Mouse (Mus musculus): Measurements from ENCODE around the gene Fam71e2.
"Not testable (repeated sequence)": the region's sequence is repeated elsewhere in the genome, so short reads cannot be mapped to it uniquely, and the experiment has no call there.

Fam71e2 gene

DNA sequence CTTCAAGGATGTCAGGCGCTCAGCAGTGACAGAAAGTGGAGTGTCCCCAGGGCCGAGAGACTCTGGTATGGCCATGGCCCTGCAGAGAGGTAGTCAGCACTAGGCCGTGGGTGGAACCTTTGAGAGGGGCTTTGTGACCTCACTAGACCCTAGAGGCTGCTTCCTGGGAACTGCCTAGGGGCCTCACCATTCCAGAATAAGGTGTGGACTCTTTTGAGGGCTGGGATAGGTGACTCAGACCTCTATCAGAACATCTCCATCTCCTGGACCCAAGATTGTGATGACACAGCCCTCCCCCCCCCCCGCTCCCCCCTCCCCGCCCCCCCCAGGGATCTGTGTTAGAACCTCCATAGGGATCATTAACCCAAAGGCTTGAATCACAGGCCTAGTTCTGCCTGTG is at the start of gene Fam71e2:
TSS of gene Fam71e2 (minus strand) at position 101 of the 400 bp plus-strand sequence.
- DNase-seq: no peak

DNA sequence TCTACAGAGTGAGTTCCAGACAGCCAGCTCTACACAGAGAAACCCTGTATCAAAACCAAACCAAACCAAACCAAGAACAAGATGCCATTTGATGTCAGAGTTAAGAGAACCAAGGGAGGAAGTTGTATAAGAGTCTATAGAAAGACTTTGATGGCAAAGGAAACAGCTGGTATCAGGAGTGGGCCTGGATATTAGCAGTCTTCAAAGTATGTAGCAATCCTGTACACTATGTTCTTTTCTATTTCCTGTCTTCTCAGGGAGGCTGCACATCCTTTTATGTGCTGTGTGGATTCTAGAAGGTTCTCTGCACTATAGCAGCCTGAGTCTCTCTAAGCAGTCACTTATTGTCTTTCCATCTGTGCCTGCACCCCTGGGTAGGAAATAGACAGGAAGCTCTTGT is 45.5 kb upstream of the Fam71e2 start:
- no peak for DNase-seq

DNA sequence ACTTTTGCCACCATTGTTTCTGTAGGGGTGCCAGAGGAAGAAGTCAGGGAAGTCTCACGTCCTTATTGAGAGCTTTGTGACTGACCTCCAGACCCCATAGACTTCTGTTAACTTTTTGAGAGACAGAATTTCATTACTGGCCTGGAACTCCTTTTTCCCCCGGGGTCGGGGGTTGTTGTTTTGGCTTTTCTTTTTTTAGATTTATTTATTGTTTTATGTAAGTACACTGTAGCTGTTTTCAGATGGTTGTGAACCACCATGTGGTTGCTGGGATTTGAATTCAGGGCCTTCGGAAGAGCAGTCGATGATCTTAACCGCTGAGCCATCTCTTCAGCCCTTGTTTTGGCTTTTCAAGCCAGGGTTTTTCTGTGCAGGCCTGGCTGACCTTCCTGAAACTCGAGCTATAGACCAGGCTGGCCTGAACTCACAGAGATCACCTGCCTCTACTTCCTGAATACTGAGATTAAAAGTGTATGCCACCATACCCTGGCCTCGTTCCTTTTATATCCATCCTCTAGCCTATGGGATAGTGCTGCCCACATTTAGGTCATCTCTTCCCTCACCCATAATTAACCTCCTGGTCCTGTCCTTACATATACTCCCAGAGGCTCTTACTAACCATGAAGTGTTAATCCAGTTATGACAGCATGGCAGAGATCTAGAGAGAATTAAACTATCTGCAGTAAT is 42.1 kb upstream of the Fam71e2 start:
- no peak for DNase-seq

DNA sequence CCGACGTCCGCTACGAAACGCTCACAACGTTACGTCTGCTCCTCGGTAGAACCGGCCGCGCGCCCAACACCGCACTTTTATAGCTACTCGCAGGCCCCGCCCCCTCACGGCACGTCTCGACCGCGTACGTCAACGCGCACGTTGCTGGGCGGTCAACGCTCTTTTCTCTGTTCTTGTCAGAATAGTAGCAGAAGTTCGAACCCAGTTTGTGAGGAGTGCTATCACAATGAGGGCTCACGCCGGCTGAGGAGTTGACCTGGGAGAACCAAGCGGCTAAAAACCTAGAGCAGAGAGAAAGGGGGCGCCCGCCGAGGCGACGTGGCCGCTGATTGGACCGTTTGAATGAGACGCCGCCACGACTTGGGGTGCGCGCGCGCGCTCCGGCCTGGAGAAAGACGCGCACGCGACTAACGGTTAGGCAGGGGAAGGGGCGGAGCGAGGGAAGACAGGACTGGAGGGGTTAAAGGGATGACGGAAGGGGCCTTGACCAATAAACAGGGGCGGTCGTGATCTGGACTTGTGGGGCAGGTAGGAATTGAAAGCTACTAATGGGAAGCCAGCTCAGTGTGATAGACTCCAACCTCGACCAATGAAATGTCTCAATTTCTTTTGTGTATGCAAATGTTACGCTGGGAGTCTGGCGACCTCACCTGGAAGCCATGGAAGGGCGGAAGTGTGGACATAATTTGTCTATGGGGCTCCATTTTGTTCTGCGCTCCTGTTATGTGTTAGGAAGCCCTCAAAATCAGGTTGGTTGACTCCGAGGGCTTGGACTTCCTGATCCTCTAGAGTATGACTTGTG is 41.4 kb upstream of the Fam71e2 start, which contains the start of gene Ube2s:
TSS of gene Ube2s (minus strand) at position 288 of the 802 bp plus-strand sequence.
- DNase-seq: peak; percentile 99

DNA sequence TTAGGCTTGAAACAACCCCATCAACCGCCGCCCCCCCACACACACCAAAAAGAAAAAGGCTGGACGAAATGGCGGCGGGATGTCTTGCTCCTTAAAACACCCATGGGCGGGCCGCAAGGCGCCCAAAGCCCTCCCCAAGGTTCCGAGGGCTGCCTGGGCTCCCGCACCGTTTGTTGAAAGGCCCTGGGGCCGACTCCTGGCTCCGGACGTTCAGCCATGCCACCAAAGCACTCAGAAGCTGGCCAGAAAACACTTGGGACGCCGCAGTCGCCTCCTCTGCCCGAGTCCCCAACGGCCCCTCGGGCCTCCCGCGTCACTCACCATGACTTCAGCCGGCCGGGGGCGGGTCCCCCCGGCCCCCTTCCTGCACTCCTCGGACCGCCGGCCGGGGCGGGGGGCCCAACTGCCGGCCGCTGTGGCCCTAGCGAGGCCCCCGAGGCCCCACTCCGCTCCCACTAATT is 40.8 kb upstream of the Fam71e2 start:
- no peak for DNase-seq

DNA sequence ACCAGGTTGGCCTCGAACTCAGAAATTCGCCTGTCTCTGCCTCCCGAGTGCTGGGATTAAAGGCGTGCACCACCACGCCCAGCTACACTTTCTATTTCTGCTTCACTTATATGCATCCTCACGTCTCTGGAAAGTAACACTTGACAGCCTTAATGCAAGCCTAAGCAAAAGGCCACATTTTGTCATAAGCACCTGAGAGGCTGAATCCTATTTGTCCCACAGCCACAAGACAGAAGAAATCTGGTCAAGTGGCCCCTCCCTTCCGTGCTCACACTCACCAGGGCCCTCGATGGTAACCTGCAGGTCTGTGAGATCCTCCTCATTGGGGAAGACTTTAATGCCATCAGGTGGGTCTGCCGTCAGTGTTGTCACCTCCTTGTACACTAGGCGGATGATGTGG is 40.0 kb upstream of the Fam71e2 start:
- not testable (repeated sequence) for DNase-seq

DNA sequence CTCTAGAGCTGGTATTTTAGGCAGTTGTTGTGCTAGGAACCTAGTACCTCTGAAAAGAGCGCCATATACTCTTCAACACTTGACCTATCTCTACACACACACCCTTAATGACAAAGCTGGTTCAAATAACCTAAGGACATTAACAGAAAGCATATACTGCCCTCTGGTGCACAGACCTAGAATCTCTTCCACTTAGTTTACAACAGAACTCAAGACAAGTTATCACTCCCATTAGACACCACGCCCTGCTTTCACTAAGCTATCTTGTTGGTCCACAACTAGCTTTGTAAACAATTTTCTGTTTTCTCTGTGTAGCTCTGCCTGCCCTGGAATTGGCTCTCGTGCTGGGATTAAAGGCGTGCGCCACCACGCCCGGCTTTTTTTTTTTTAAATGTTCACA is 35.6 kb upstream of the Fam71e2 start:
- peak in 1 of 2 experiments; percentile 23 for DNase-seq

DNA sequence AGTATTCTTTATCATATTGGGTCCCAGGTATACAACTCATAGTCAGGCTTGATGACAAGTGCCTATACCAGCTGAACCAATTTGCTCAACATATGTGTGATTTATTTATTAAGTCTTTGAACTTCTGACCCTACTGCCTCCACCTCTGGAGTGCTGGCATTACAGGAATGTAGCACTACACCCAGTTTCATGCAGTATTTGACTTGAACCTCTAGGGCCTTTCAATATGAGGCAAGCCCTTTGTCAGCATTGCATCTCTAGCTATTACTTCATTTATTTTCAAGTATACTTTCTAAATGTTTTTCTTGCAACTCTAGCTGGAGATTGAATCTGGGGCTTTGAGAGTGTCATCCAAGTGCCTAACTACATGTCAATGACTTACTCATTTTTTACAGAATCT is 31.1 kb upstream of the Fam71e2 start:
- DNase-seq: no peak

DNA sequence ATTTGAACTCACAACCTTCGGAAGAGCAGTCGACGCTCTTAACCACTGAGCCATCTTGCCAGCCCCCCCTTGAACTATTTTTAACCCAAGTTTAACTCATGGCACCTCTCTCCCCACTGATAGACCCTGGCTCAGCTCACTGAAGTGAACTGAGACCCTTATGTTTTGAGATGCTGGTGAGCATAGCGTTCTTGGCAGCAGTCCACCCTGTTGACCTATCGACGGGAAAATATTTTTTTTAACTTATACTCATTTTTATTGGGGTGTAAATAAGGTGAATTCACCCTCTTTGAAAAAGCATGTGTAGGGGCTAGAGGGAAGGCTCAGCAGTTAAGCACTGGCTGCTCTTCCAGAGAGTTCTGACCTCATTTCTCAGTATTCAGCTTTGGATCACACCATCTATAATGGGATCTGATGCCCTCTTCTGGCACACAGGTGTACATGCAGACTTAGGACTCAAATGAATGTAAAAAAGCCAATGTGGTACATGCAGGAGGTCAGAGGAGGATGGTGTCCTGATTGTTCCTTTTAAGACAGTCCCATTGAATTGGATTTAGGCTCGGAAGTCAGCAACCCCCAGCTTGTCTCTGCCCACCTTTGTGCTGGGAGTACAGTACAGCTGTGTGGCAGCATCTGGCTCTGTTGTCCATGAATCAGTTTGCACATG is 24.8 kb upstream of the Fam71e2 start:
- DNase-seq: peak in 1 of 2 experiments; percentile 32

DNA sequence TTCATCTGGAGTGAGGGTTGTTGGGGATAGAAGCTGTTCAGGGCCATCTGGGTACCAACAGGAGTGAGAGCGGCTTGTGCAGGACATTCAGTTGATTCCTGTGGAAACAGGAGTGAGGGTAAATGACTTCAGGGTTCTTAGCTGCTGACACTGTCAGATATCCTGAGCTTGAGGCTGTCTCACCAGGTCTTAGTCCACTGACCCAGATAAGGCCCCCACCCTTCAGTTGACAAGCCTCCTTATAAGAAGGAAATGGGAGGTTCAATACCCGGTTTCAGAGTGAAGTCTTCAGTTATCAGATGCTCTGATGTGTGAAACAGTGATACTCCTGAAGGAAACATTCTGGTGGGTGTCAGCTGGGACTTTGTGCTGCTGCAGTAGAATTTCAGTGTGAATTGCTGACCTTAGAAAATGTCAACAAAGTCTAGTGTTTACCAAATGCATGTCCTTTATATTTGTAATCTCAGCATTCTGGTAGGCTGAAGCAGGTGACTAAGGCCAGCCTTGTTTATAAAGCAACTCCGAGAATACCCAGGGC is 23.6 kb upstream of the Fam71e2 start:
- no peak for DNase-seq

DNA sequence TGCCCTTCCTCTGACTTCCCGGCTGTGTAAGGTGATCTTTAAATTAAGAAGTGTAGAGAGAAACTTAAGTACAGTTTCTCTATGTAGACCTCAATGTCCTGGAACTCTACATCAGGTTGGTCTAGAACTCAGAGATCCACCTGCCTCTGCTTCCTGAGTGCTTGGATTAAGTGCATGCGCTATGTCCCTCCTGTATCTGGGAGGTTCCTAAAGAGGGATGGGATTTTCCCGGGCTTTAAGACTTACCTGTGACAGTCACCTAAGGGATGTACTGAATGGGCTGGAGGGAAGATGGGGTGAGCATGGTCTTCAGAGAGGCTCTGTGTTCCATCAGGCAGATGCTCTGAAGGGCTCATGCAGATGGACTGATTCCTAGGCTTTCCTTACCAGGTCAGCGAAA is 22.6 kb upstream of the Fam71e2 start:
- no peak for DNase-seq

DNA sequence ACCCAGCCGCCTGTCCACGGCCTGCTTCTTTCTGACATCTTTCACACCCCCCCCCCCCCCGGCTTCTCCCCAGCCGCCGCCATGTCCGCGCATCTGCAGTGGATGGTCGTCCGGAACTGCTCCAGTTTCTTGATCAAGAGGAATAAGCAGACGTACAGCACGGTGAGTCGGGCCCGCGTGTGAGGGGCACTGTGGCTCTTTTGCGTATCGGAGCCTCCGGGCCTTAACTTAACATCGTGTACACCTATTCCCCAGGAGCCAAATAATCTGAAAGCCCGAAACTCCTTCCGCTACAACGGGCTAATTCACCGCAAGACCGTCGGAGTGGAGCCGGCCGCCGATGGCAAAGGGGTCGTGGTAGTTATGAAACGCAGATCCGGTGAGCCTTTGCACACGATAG is 22.1 kb upstream of the Fam71e2 start:
- peak in 1 of 2 experiments; percentile 29 for DNase-seq

DNA sequence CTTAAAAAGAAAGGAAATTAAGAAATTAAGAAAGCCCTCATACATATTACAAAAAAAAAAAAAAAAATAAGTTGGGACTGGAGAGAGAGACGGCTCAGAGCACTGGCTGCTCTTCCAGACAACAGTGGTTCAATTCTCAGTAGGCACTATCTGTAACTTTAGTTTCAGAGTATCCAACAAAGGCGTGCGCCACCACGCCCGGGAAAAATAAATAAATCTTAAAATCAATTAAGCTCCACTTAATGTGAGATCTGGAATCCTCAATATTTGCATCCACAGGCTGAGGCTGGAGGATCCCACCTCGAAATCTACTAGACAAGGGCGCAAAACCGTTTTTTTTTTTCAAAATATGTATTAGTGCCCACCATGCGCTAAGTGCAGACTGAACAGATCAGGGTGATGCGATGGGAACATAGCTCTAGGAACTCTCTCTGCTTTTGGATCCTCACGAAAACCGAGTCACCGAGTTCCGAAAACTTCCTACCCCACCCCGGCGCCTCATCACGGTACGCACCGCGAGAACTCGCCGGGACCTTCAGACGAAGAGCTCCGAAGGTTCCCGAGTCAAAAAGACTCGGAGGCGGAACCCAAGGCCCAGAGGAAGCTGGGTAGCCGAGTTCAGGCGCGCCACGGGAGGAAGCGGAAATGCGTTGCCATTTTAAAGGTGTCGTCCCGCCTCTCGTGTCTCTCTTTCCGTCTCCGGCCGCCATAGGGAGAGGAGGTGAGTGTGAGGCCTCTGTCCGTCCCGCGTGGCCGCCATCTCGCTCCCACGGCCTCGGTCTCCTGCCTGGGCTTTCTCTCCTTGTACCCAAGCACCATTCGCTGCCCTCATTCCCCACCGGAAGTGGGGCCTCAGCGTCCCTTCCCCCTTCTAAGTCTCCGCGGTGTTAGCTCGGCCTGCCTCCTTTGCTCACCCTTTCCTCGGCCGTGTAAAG is 21.4 kb upstream of the Fam71e2 start, which contains the start of gene Rpl28:
TSS of gene Rpl28 (plus strand) at position 597 of the 935 bp plus-strand sequence.
- DNase-seq: peak; percentile 95 to 97

DNA sequence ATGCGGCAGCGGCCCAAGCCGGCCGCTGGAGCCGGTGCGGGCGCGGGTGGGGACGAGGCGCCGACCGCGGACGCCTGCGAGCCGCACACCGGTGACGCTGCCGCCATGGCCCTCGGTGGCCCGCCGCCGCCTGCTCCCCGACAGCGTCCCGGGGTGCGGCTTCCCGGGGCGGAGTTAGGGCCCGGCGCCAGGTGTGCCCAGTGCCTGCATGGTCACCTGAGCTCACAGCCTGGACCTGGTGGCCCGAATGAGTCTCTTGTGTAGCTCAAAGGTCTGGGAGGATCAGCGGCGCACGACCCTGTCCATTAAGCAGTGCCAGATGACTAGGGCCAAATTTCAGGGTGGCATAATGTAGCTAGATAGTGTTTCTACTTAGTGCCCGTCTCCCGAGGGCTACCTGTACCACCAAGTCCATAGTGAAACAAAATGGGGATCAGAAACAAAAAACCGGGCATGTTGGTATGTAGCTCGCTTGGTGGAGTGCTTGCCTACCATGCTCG is 18.4 kb upstream of the Fam71e2 start, which contains the start of gene Tmem238:
TSS of gene Tmem238 (minus strand) at position 221 of the 500 bp plus-strand sequence.
- DNase-seq: peak; percentile 71 to 81

DNA sequence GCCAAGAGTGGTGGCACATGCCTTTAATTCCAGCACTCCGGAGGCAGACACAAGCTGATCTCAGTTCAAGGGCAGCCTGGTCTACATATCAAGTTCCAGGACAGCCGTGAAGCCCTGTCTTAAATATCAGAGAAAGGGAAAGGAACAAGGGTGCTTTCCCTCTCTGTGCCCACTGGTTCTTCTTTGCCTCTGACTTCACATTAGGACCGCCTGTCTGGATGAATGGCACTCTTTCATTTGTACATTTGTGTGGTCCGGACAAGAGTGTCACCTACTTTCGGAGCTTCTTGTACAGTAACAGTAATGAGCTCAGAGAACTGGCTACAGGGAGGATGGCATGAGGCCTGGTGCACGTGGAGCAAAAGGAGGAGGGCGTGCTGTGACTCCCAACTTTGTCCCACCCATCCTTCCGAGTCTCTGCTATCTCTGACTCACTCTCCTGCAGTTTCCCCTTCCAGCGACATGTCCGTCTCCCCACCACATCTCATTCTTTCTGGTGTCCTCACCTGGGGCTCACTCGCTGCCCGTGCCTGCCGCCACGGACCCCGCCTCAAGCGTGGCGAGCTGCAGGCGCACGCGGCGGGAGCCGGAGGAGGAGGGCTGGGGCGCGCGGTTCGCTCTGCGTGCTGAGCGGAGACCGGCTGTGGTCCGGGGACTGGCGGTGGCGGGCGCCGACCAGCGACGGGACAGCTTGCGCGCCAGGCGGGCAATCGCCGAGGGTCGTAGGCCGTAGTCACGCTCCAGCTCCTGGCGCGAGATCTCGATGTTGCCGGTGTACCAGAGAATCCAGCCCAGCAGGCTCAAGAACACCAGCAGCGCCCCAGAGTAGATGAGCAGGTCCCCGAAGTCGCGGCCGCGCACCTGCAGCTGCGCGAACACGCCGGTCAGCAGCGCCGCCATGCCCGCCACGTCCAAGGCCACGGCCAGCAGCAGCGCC is 17.7 kb upstream of the Fam71e2 start:
- peak; percentile 78 to 87 for DNase-seq

DNA sequence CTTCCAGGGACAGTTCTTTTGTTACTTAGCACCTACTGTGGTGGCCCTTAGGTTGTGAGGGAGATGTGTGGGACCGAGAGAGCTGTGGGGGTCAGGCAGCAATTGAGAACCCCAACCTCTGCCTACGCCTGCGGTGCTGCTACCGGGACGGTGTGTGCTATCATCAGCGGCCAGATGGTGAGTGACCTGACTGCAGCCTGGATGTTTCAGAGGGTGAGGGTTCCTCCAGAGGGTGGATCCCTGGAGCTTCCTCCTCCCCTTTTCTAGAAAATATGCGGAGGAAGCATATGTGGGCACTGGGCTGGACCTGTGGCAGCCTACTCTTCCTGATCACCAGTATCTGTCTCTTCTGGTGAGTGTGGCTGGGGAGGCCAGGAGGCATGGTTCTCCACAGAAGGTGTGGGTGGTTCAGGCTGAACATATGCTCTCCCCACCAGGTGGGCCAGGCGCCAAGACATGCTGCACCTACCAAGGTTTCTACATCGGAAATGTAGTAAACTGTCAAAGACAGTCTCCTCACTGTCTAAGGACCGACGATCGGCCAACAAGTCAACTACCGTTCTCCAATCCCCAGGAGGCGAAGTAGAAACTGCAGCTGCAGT is 12.7 kb upstream of the Fam71e2 start:
- no peak for DNase-seq

DNA sequence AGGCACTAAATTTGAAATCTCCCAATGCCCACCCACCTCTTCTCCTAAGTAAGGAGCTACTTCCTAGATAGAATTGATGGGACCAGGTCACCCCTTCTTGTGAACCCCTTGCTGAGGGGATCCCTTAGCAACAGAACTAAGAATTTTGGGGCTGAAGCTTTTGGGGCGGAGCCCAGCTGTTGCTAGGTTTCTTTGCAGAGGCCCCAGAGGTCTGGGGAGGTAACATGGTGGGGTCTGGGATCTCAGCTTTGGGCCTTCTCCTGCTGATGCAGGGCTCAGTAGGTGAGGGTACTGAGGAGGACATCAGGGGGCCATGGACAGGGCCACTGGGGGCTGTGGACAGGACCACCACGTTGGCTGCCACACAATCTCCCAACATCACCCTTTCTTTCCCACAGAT is 11.7 kb upstream of the Fam71e2 start, which contains the start of the genes Il11 and Tmem190:
TSS of gene Il11 (minus strand) at position 101 of the 400 bp plus-strand sequence.
TSS of gene Tmem190 (plus strand) at position 179 of the 400 bp plus-strand sequence.
- DNase-seq: no peak

DNA sequence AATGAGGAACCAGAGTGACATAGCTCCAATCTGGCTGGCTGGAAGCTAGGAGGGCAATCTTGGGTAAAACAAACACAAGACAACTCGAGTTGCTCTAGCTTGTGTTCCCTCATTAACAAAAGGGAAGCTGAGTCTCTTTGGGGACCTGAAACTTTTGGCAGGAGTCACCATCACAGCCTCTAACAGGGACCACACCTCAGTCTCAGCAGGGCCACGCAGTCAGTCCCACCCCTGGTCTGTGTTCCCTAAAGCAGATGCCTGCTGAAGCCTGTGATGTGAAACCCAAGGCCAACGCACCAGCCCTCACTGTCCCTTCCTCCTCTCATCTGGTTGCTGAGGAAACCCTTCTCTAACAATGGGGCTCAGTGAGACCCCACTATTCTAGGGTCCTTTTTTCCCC is 11.0 kb upstream of the Fam71e2 start:
- no peak for DNase-seq

DNA sequence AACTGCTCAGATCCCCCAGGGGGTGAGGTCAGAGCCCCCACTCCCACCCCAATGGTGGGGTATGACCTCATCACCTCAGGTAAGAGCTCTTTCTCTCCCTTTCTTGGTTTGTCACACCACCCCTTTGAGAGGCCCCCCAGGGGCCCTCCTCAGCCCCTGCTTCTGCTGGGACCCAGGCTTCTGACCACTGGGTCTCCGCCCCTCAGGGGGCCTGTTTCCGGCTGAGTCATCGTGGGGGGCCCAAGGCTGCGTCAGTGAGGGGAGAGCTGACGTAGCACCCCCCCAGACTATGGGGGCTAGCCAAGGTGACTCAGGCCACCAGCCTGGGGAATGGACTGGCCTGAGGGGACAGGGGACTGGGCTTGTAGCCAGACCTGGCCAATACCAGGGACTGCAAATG is 8.8 kb upstream of the Fam71e2 start:
- no peak for DNase-seq
